Mouse (Mus musculus) common myeloid progenitor, adult 5-6 weeks (primary cell): ENCODE results near the gene Slc9a9. TPM values are rescaled to one million over a fixed set of nuclear protein-coding genes. Genes with fewer than 3 reads are reported as not detected.
A peak's percentile ranks its signal among the peaks of the same experiment; 100 is the strongest.

Experiments used
- ATAC-seq: replicated peaks from 2 replicates; pipeline ENCODE4 v1.8.0; 2016; ENCODE audit warnings: low read depth, mild to moderate bottlenecking, moderate TSS enrichment, inconsistent platforms; ENCODE audit not compliant: poor library complexity, severe bottlenecking
- total RNA-seq: library from RNA; stranded (forward); fragments of 200-1000, 187-1606 nt; gene quantifications from 2 replicates; pipeline ENCODE4 v1.2.3, GENCODE M21; 2017

Slc9a9 gene
- total RNA-seq, 1 experiment from 2014 or later, result 13.7 TPM

GRCm38 (mm10) chr9:95242628-95243195 lies 573.0 kb downstream of the Slc9a9 start:
- ATAC-seq, result no peak

GRCm38 (mm10) chr9:95254162-95254561 lies 584.5 kb downstream of the Slc9a9 start:
- 0 out of 2 replicates have a peak, but pooled peaks have one; percentile 39 for ATAC-seq

GRCm38 (mm10) chr9:95255844-95256243 lies 586.1 kb downstream of the Slc9a9 start:
- no peak for ATAC-seq

- no peak for ATAC-seq
These were observed 587.1 kb downstream of the Slc9a9 start for GRCm38 (mm10) chr9:95256680-95257316.

GRCm38 (mm10) chr9:95262851-95263250 lies 593.1 kb downstream of the Slc9a9 start:
- ATAC-seq, result no peak

- no peak for ATAC-seq
These were observed 594.3 kb downstream of the Slc9a9 start for GRCm38 (mm10) chr9:95263867-95264509.

GRCm38 (mm10) chr9:95266179-95266578 lies 596.5 kb downstream of the Slc9a9 start:
- ATAC-seq, result no peak

- ATAC-seq, result no peak
These were observed 597.2 kb downstream of the Slc9a9 start for GRCm38 (mm10) chr9:95266924-95267323.

GRCm38 (mm10) chr9:95279590-95280344 lies 610.1 kb downstream of the Slc9a9 start:
- ATAC-seq, result peak; percentile 82

Other genes starting within 250 kb of the Slc9a9 start
- 32.9 and 40.2 TPM in 2 replicates for gene 1190002N15Rik, start 131.8 kb upstream of the Slc9a9 start, total RNA-seq